Mouse (Mus musculus): ENCODE measurements around the gene Il12b. TPM values are rescaled to one million over a fixed set of nuclear protein-coding genes. Genes with fewer than 3 reads are reported as not detected.

Il12b gene
- polyA plus RNA-seq, 1 experiment from 2014 or later = not detected

- H3K27ac ChIP-seq (ENCODE audit: low read length) = no peak overlapping the region
- H3K9ac ChIP-seq (ENCODE audit: low read length) = no peak overlapping the region
- ATAC-seq (replicated peaks; ENCODE audit: extremely low read depth, insufficient read depth, low FRiP score) = no peak
- 81% methylated on average over 2 of the region's 2 CpGs for WGBS
- no peak overlapping the region for H3K4me2 ChIP-seq (ENCODE audit: low read depth, low read length)
- H3K4me3 ChIP-seq (ENCODE audit: low read length) = no peak overlapping the region
- H3K36me3 ChIP-seq (ENCODE audit: control insufficient read depth, insufficient read depth) = no peaks in the 10 kb centered on the region
- no peaks in the 10 kb centered on the region for H3K4me1 ChIP-seq (ENCODE audit: control insufficient read depth, insufficient read depth, low read length)
- no peaks in the 10 kb centered on the region for H3K27me3 ChIP-seq (ENCODE audit: control insufficient read depth, insufficient read depth, low read length)
- no peaks in the 10 kb centered on the region for H3K9me3 ChIP-seq (replicated peaks; ENCODE audit: control insufficient read depth, low read length)
Measured at GRCm38 (mm10) chr11:44387031-44387430, 12.8 kb upstream of the Il12b start.

- H3K4me1 ChIP-seq (ENCODE audit: control insufficient read depth, insufficient read depth, low read length) = no peaks in the 10 kb centered on the region
- no peaks in the 10 kb centered on the region for H3K27me3 ChIP-seq (ENCODE audit: control insufficient read depth, insufficient read depth, low read length)
- H3K4me3 ChIP-seq (ENCODE audit: low read length) = no peak overlapping the region
- H3K36me3 ChIP-seq (ENCODE audit: control insufficient read depth, insufficient read depth) = no peaks in the 10 kb centered on the region
- no peak overlapping the region for H3K4me2 ChIP-seq (ENCODE audit: low read depth, low read length)
- ATAC-seq (replicated peaks; ENCODE audit: extremely low read depth, insufficient read depth, low FRiP score) = no peak
- 32% methylated on average over 6 of the region's 6 CpGs for WGBS
- H3K9me3 ChIP-seq (replicated peaks; ENCODE audit: control insufficient read depth, low read length) = no peaks in the 10 kb centered on the region
- no peak overlapping the region for H3K9ac ChIP-seq (ENCODE audit: low read length)
- no peak overlapping the region for H3K27ac ChIP-seq (ENCODE audit: low read length)
Measured at GRCm38 (mm10) chr11:44389993-44390701, 9.7 kb upstream of the Il12b start.

DNA sequence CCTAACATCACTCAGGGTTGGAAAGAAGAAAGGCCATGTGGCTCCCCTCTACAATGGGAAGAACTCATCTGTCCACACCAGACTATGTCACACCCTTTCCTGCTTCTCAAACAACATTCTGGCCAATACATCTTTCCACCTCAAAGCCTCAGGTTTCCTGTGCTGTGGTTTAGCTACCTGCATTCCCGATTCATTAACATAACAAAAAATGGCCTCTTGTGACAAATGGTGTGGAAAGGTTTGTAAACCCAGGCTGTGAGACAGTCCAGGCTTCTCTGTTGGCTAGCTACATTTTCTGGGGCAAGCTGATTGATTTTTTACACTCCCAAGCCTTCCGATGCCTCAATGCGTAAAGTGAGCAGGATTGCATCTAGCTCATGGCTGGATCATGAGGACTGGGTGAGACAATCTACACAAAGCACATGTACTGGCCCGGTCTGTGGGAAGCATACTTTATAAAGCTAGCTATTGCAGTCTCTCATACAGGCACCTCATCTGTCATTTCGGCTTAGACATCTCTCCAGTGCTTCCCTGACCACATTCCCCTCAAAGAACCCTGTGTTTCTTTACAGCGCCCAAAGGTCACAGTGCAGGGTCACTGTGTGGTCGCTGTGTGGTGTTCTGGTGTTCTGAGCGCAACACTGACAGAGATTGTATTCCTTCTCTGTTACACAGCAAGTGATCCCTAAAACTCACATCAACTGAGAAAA is 6.6 kb upstream of the Il12b start:
- Histone ChIP-seq H3K27me3 (ENCODE audit: control insufficient read depth, insufficient read depth, low read length) (no peaks in the 10 kb centered on the region), H3K9me3 (replicated peaks; ENCODE audit: control insufficient read depth, low read length) (no peaks in the 10 kb centered on the region), H3K36me3 (ENCODE audit: control insufficient read depth, insufficient read depth) (no peaks in the 10 kb centered on the region), H3K4me1 (ENCODE audit: control insufficient read depth, insufficient read depth, low read length) (no peaks in the 10 kb centered on the region), H3K27ac (ENCODE audit: low read length) (no peak overlapping the region), H3K4me2 (ENCODE audit: low read depth, low read length) (no peak overlapping the region), H3K4me3 (ENCODE audit: low read length) (no peak overlapping the region), H3K9ac (ENCODE audit: low read length) (no peak overlapping the region)
- 68% methylated on average over 8 of the region's 8 CpGs for WGBS
- no peak for ATAC-seq (replicated peaks; ENCODE audit: extremely low read depth, insufficient read depth, low FRiP score)

GRCm38 (mm10) chr11:44395401-44395800 is 4.5 kb upstream of the Il12b start:
- Histone ChIP-seq H3K27ac (ENCODE audit: low read length) (no peak overlapping the region), H3K4me3 (ENCODE audit: low read length) (no peak overlapping the region), H3K9ac (ENCODE audit: low read length) (no peak overlapping the region), H3K27me3 (ENCODE audit: control insufficient read depth, insufficient read depth, low read length) (no peaks in the 10 kb centered on the region), H3K4me1 (ENCODE audit: control insufficient read depth, insufficient read depth, low read length) (no peaks in the 10 kb centered on the region), H3K4me2 (ENCODE audit: low read depth, low read length) (no peak overlapping the region), H3K9me3 (replicated peaks; ENCODE audit: control insufficient read depth, low read length) (no peaks in the 10 kb centered on the region), H3K36me3 (ENCODE audit: control insufficient read depth, insufficient read depth) (no peaks in the 10 kb centered on the region)
- WGBS = 76% methylated on average over 4 of the region's 4 CpGs
- no peak for ATAC-seq (replicated peaks; ENCODE audit: extremely low read depth, insufficient read depth, low FRiP score)

- ATAC-seq (replicated peaks; ENCODE audit: extremely low read depth, insufficient read depth, low FRiP score) = no peak
- H3K9me3 ChIP-seq (replicated peaks; ENCODE audit: control insufficient read depth, low read length) = no peaks in the 10 kb centered on the region
- no peak overlapping the region for H3K27ac ChIP-seq (ENCODE audit: low read length)
- 41% methylated on average over 3 of the region's 3 CpGs for WGBS
- no peak overlapping the region for H3K4me3 ChIP-seq (ENCODE audit: low read length)
- no peaks in the 10 kb centered on the region for H3K36me3 ChIP-seq (ENCODE audit: control insufficient read depth, insufficient read depth)
- H3K9ac ChIP-seq (ENCODE audit: low read length) = no peak overlapping the region
- no peaks in the 10 kb centered on the region for H3K27me3 ChIP-seq (ENCODE audit: control insufficient read depth, insufficient read depth, low read length)
- no peak overlapping the region for H3K4me2 ChIP-seq (ENCODE audit: low read depth, low read length)
- peaks cover 16% of the 10 kb centered on the region for H3K4me1 ChIP-seq (ENCODE audit: control insufficient read depth, insufficient read depth, low read length)
Measured at GRCm38 (mm10) chr11:44397551-44397950, 2.3 kb upstream of the Il12b start.

- Histone ChIP-seq H3K9me3 (replicated peaks; ENCODE audit: control insufficient read depth, low read length) (no peaks in the 10 kb centered on the region), H3K4me3 (ENCODE audit: low read length) (no peak overlapping the region), H3K4me1 (ENCODE audit: control insufficient read depth, insufficient read depth, low read length) (peaks cover 16% of the 10 kb centered on the region), H3K9ac (ENCODE audit: low read length) (no peak overlapping the region), H3K36me3 (ENCODE audit: control insufficient read depth, insufficient read depth) (no peaks in the 10 kb centered on the region), H3K4me2 (ENCODE audit: low read depth, low read length) (peak overlapping the region; percentile 65; the same call in 1 of the 2 replicates), H3K27me3 (ENCODE audit: control insufficient read depth, insufficient read depth, low read length) (no peaks in the 10 kb centered on the region), H3K27ac (ENCODE audit: low read length) (no peak overlapping the region)
- 68% methylated on average over 6 of the region's 6 CpGs for WGBS
- no peak for ATAC-seq (replicated peaks; ENCODE audit: extremely low read depth, insufficient read depth, low FRiP score)
Measured at GRCm38 (mm10) chr11:44398356-44398755, 1.5 kb upstream of the Il12b start.

DNA sequence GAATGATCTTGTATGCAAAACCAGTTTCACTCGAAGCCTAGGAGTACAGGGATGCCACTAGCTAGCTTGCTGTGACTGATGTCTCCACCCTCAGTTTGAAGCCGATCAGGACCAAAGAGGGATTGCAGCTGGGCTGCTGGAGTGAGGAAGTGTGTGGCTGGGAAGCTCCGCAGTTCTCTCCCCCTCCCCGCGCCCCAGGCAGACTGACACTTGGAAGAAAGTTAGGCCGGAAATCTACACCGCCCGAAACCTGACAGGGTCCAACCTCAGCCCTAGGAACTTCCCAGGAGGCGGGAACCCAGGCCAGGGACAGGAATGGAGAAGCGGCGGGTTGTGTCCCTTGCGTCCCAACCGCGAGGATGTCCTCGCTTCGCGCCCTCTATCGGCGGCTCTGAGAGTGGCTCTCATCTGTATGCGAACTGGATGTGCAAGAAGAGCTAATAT is 1.1 kb upstream of the Il12b start:
- Histone ChIP-seq H3K9ac (ENCODE audit: low read length) (peak overlapping the region; percentile 66), H3K4me3 (ENCODE audit: low read length) (peak overlapping the region; percentile 42), H3K4me1 (ENCODE audit: control insufficient read depth, insufficient read depth, low read length) (peaks cover 16% of the 10 kb centered on the region), H3K4me2 (ENCODE audit: low read depth, low read length) (peak overlapping the region; percentile 65), H3K36me3 (ENCODE audit: control insufficient read depth, insufficient read depth) (no peaks in the 10 kb centered on the region), H3K27me3 (ENCODE audit: control insufficient read depth, insufficient read depth, low read length) (no peaks in the 10 kb centered on the region), H3K27ac (ENCODE audit: low read length) (no peak overlapping the region), H3K9me3 (replicated peaks; ENCODE audit: control insufficient read depth, low read length) (no peaks in the 10 kb centered on the region)
- ATAC-seq (replicated peaks; ENCODE audit: extremely low read depth, insufficient read depth, low FRiP score) = peak; percentile 54; the same call in 1 of the 2 replicates
- 6% methylated on average over 20 of the region's 20 CpGs for WGBS

- Histone ChIP-seq H3K27ac (ENCODE audit: low read length) (no peak overlapping the region), H3K9ac (ENCODE audit: low read length) (no peak overlapping the region), H3K4me2 (ENCODE audit: low read depth, low read length) (no peak overlapping the region), H3K27me3 (ENCODE audit: control insufficient read depth, insufficient read depth, low read length) (no peaks in the 10 kb centered on the region), H3K36me3 (ENCODE audit: control insufficient read depth, insufficient read depth) (no peaks in the 10 kb centered on the region), H3K4me3 (ENCODE audit: low read length) (no peak overlapping the region), H3K9me3 (replicated peaks; ENCODE audit: control insufficient read depth, low read length) (no peaks in the 10 kb centered on the region), H3K4me1 (ENCODE audit: control insufficient read depth, insufficient read depth, low read length) (peaks cover 16% of the 10 kb centered on the region)
- 29% methylated on average over 5 of the region's 5 CpGs for WGBS
- ATAC-seq (replicated peaks; ENCODE audit: extremely low read depth, insufficient read depth, low FRiP score) = peak; percentile 50
Measured at GRCm38 (mm10) chr11:44401635-44402548, 2.0 kb downstream of the Il12b start.

All from heart, embryonic 16.5 days (tissue).